Mouse (Mus musculus): Measurements from ENCODE around the gene Cox5a.

- TF ChIP-seq CTCF (IDR thresholded peaks at IDR 0.05; ENCODE audit: low read depth) (no peak), EP300 (IDR thresholded peaks at IDR 0.05; ENCODE audit: low read depth) (no peak)
Measured at GRCm38 (mm10) chr9:57501861-57502260, 19.2 kb upstream of the Cox5a start.

Measured in liver, postnatal 0 days (tissue).